Mouse (Mus musculus) MEL (cell line): ENCODE results near the gene Rnaseh2b. TPM values are rescaled to one million over a fixed set of nuclear protein-coding genes. Genes with fewer than 3 reads are reported as not detected.

ENCODE experiments used
- DNase-seq: peaks from one replicate; pipeline ENCODE4 v3.0.0; 2011; ENCODE audit warnings: low read depth, low spot score
- H3K27ac ChIP-seq: 2 replicates; pipeline ENCODE4 v1.5.1; 2012; ENCODE audit warnings: low read depth, mild to moderate bottlenecking, control low read depth, low read length, moderate library complexity; ENCODE audit not compliant: control insufficient read depth
- H3K27me3 ChIP-seq, 2 experiments: fragments of 150-350 bp in 1 of 2; sonication (generic) in 1 of 2; 2 replicates each; pipeline ENCODE4 v1.6.1; 2012; ENCODE audit warnings: low read length in 2 of 2, mild to moderate bottlenecking in 2 of 2, improper control_type of control experiment in 1 of 2, moderate library complexity in 1 of 2; ENCODE audit not compliant: insufficient read depth in 2 of 2, control insufficient read depth in 1 of 2
- H3K36me3 ChIP-seq, 2 experiments: 2 replicates each; pipeline ENCODE4 v1.6.1; 2012 to 2014; ENCODE audit warnings: low read length in 2 of 2, improper control_type of control experiment in 1 of 2, inconsistent platforms in 1 of 2, mild to moderate bottlenecking in 1 of 2; ENCODE audit not compliant: insufficient read depth in 2 of 2, control insufficient read depth in 1 of 2
- H3K4me1 ChIP-seq, 2 experiments: fragments of 150-350 bp in 1 of 2; sonication (generic) in 1 of 2; 2 replicates each; pipeline ENCODE4 v1.6.1; 2012; ENCODE audit warnings: low read length in 2 of 2, improper control_type of control experiment in 1 of 2, mild to moderate bottlenecking in 1 of 2; ENCODE audit not compliant: insufficient read depth in 2 of 2, control insufficient read depth in 1 of 2
- H3K4me3 ChIP-seq, 2 experiments: fragments of 150-350 bp in 1 of 2; sonication (generic) in 1 of 2; 2 replicates each; pipeline ENCODE4 v1.5.1; 2012; ENCODE audit warnings: low read depth in 2 of 2, low read length in 2 of 2, mild to moderate bottlenecking in 2 of 2, moderate library complexity in 2 of 2, control low read depth in 1 of 2, improper control_type of control experiment in 1 of 2; ENCODE audit not compliant: control insufficient read depth in 1 of 2, insufficient read depth in 1 of 2
- H3K79me2 ChIP-seq: 2 replicates; pipeline ENCODE4 v1.6.1; 2012; ENCODE audit warnings: mild to moderate bottlenecking, low read length, moderate library complexity; ENCODE audit not compliant: control insufficient read depth, poor library complexity, insufficient read depth
- H3K9ac ChIP-seq: 2 replicates; pipeline ENCODE4 v1.6.1; 2012; ENCODE audit warnings: low read depth, mild to moderate bottlenecking, control low read depth, low read length, moderate library complexity; ENCODE audit not compliant: control insufficient read depth, poor library complexity, severe bottlenecking
- H3K9me3 ChIP-seq: fragments of 150-350 bp; sonication (generic); replicated peaks from 2 replicates; pipeline ENCODE4 v1.6.1; 2012; ENCODE audit warnings: mild to moderate bottlenecking, low read length, improper control_type of control experiment, moderate library complexity; ENCODE audit not compliant: insufficient read depth
- CHD2 ChIP-seq: IDR thresholded peaks from 2 replicates; pipeline ENCODE4 v1.6.1; 2011; ENCODE audit warnings: low read length, improper control_type of control experiment
- CTCF ChIP-seq, 3 experiments: IDR thresholded peaks in 2 of 3; conservative IDR thresholded peaks in 1 of 3; 2 replicates each; pipeline ENCODE4 v1.5.1; 2011 to 2012; ENCODE audit warnings: low read length in 3 of 3, low read depth in 2 of 3, mild to moderate bottlenecking in 2 of 3, improper control_type of control experiment in 1 of 3, inconsistent platforms in 1 of 3, mixed read lengths in 1 of 3, moderate library complexity in 1 of 3; ENCODE audit not compliant: control insufficient read depth in 1 of 3, insufficient read depth in 1 of 3, poor library complexity in 1 of 3, severe bottlenecking in 1 of 3
- ELF1 ChIP-seq: IDR thresholded peaks from 2 replicates; pipeline ENCODE4 v1.6.1; 2014; ENCODE audit warnings: low read depth, mild to moderate bottlenecking, inconsistent platforms, low read length, improper control_type of control experiment, moderate library complexity
- ETS1 ChIP-seq: IDR thresholded peaks from 2 replicates; pipeline ENCODE4 v1.6.1; 2012; ENCODE audit warnings: low read depth, mild to moderate bottlenecking, inconsistent platforms, low read length, improper control_type of control experiment, moderate library complexity
- GABPA ChIP-seq: IDR thresholded peaks from 2 replicates; pipeline ENCODE4 v1.6.1; 2012; ENCODE audit warnings: low read depth, mild to moderate bottlenecking, inconsistent platforms, low read length, improper control_type of control experiment, moderate library complexity
- JUND ChIP-seq: IDR thresholded peaks from 2 replicates; pipeline ENCODE4 v1.6.1; 2011; ENCODE audit warnings: low read depth, mild to moderate bottlenecking, improper control_type of control experiment, low read length
- KAT2A ChIP-seq: conservative IDR thresholded peaks from 2 replicates; pipeline ENCODE4 v1.6.1; 2012; ENCODE audit warnings: low read depth, low read length, improper control_type of control experiment, inconsistent platforms
- MAFK ChIP-seq: IDR thresholded peaks from 2 replicates; pipeline ENCODE4 v1.6.1; 2011; ENCODE audit warnings: low read depth, mild to moderate bottlenecking, low read length, improper control_type of control experiment, borderline replicate concordance
- MAX ChIP-seq: IDR thresholded peaks from 2 replicates; pipeline ENCODE4 v1.6.1; 2011; ENCODE audit warnings: low read length, improper control_type of control experiment
- MAZ ChIP-seq: IDR thresholded peaks from 2 replicates; pipeline ENCODE4 v1.6.1; 2012; ENCODE audit warnings: low read depth, mild to moderate bottlenecking, inconsistent platforms, low read length, improper control_type of control experiment
- MYC ChIP-seq: IDR thresholded peaks from 2 replicates; pipeline ENCODE4 v1.6.1; 2011; ENCODE audit warnings: low read depth, mild to moderate bottlenecking, low read length, improper control_type of control experiment, moderate library complexity
- NELFE ChIP-seq: IDR thresholded peaks from 2 replicates; pipeline ENCODE4 v1.6.1; 2011; ENCODE audit warnings: low read depth, low read length, improper control_type of control experiment
- POLR2AphosphoS2 ChIP-seq: IDR thresholded peaks from 2 replicates; pipeline ENCODE4 v1.6.1; 2011; ENCODE audit warnings: low read length, improper control_type of control experiment
- RAD21 ChIP-seq: IDR thresholded peaks from 2 replicates; pipeline ENCODE4 v1.6.1; 2011; ENCODE audit warnings: mild to moderate bottlenecking, low read depth, low read length, improper control_type of control experiment
- RCOR1 ChIP-seq: IDR thresholded peaks from 2 replicates; pipeline ENCODE4 v1.6.1; 2012; ENCODE audit warnings: low read depth, mild to moderate bottlenecking, inconsistent platforms, low read length, improper control_type of control experiment
- SIN3A ChIP-seq: IDR thresholded peaks from 2 replicates; pipeline ENCODE4 v1.6.1; 2012; ENCODE audit warnings: low read length, improper control_type of control experiment, inconsistent platforms
- TCF12 ChIP-seq: IDR thresholded peaks from 2 replicates; pipeline ENCODE4 v1.6.1; 2014; ENCODE audit warnings: low read depth, mild to moderate bottlenecking, inconsistent platforms, low read length, improper control_type of control experiment, moderate library complexity
- ZC3H11A ChIP-seq: IDR thresholded peaks from 2 replicates; pipeline ENCODE4 v1.6.1; 2012; ENCODE audit warnings: low read depth, mild to moderate bottlenecking, inconsistent platforms, low read length, improper control_type of control experiment
- ZMIZ1 ChIP-seq: IDR thresholded peaks from 2 replicates; pipeline ENCODE4 v1.6.1; 2012; ENCODE audit warnings: low read depth, mild to moderate bottlenecking, inconsistent platforms, low read length, improper control_type of control experiment, moderate library complexity
- ZNF384 ChIP-seq: IDR thresholded peaks from 2 replicates; pipeline ENCODE4 v1.6.1; 2012; ENCODE audit warnings: low read depth, mild to moderate bottlenecking, inconsistent platforms, low read length, improper control_type of control experiment
- polyA plus RNA-seq, 2 experiments: library from polyadenylated mRNA; stranded (reverse) in 1 of 2; unstranded in 1 of 2; fragments of >175 nt in 1 of 2; fragments of >200 nt in 1 of 2; gene quantifications; 2 replicates each; pipeline versions ENCODE4 v1.2.1 to v1.2.4; 2012; ENCODE audit warnings: low replicate concordance in 2 of 2, low read depth in 1 of 2; ENCODE audit not compliant: insufficient read length in 2 of 2, insufficient read depth in 1 of 2, missing spikeins in 1 of 2
- total RNA-seq: library from RNA; depleted of rRNA; stranded (reverse); fragments of 300-350 nt; gene quantifications from 2 replicates; pipeline ENCODE4 v1.2.3, GENCODE M21; 2012

Rnaseh2b gene
- total and polyA plus RNA-seq, 3 experiments, result 50.2 to 412 (median 88.2) TPM

DNA sequence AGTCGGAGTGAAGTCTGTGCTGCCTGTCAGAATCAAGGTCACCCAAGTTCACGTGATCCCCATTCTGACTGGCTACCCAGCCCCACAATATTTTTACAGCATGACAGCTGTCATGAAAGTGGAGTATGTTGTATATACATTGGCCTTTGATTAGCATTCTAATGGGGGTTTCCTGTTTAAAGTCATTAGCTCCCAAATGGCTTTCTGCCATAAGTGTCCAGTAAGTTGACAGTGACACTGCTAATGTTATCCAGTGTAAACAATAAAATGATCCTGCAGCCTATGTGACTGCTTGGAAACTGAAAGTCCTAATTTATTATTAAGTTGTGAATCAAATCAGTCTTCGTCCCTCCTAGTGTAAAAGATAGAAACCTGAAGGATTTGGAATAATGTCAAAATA, 33.6 kb downstream of the Rnaseh2b start:
- Histone ChIP-seq H3K9me3 (no peaks in the 10 kb centered on the region), H3K4me1 (peaks cover 0 to 5% of the 10 kb centered on the region in 2 experiments; a peak in 2 of 4 replicates), H3K27ac (no peak overlapping the region), H3K9ac (no peak overlapping the region), H3K27me3 (no peaks in the 10 kb centered on the region), H3K4me3 (no peak overlapping the region), H3K79me2 (no peaks in the 10 kb centered on the region), H3K36me3 (peaks cover 0 to 2% of the 10 kb centered on the region in 2 experiments; a peak in 2 of 4 replicates)
- no peak for DNase-seq
- TF ChIP-seq JUND (no peak), MYC (no peak), MAFK (no peak), ZMIZ1 (no peak), ZNF384 (no peak), CTCF (IDR thresholded peaks at IDR 0.05 in 2 of 3, conservative IDR thresholded peaks at IDR 0.05 in 1 of 3; ENCODE audit: control insufficient read depth in 1 of 3, insufficient read depth in 1 of 3, low read depth in 2 of 3, low read length in 3 of 3, poor library complexity in 1 of 3, severe bottlenecking in 1 of 3) (no peak), MAX (no peak), RCOR1 (no peak), SIN3A (no peak), GABPA (no peak)

DNA sequence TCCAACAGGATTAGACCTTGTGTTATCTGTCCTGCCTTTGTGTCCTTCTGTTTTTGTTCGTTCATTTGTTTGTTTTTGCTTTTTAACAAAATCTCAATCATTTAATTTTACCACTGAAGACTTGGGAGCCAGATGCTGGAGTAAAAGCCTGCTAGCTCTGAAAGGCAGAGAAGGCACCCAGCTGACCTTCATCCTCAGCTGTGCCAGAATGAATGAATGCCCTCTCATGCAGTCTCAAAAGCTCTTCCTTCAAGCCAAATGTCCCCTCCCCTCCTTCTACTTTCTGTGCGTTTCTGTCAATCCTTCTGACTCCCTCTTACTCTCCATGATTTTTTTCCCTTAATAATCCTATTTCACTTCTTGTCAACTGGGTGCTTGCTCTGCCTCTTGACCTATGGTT, 34.8 kb downstream of the Rnaseh2b start:
- H3K9ac ChIP-seq, result no peak overlapping the region
- no peaks in the 10 kb centered on the region for H3K9me3 ChIP-seq
- TF ChIP-seq RAD21 (no peak), MAZ (no peak), ZNF384 (no peak), TCF12 (no peak), KAT2A (no peak), CTCF (IDR thresholded peaks at IDR 0.05 in 2 of 3, conservative IDR thresholded peaks at IDR 0.05 in 1 of 3; ENCODE audit: control insufficient read depth in 1 of 3, insufficient read depth in 1 of 3, low read depth in 2 of 3, low read length in 3 of 3, poor library complexity in 1 of 3, severe bottlenecking in 1 of 3) (no peak), ZMIZ1 (no peak), CHD2 (no peak), RCOR1 (no peak)
- H3K79me2 ChIP-seq, result peaks cover 5% of the 10 kb centered on the region; the same call in 1 of the 2 replicates
- H3K4me3 ChIP-seq, result no peak overlapping the region
- peaks cover 0 to 4% of the 10 kb centered on the region in 2 experiments; a peak in 2 of 4 replicates for H3K36me3 ChIP-seq
- no peak overlapping the region for H3K27ac ChIP-seq
- DNase-seq, result no peak
- H3K4me1 ChIP-seq, result peaks cover 0 to 5% of the 10 kb centered on the region in 2 experiments; a peak in 2 of 4 replicates
- no peaks in the 10 kb centered on the region for H3K27me3 ChIP-seq

DNA sequence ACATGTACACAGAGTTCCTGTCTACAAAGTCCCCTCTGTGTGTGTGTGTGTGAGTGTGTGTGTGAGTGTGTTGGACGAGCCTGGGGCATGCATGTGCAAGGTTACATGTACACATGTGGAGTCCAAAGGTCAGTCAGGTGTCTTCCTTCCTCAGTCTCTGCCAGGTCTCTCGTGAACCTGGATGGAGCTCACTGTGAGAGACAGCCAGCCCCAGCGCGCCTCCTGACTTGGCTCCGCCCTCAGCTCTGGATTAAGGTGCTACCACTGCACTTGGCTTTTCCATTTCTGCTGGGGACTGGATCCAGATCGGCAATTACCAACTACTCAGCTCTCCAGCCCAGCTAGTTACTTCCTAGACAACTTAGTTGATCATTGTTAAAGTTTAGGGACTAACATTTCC, 36.2 kb downstream of the Rnaseh2b start:
- H3K9ac ChIP-seq, result no peak overlapping the region
- H3K4me3 ChIP-seq, result no peak overlapping the region
- H3K4me1 ChIP-seq, result peaks cover 3 to 13% of the 10 kb centered on the region in 2 experiments; a peak in 3 of 4 replicates
- no peak overlapping the region for H3K27ac ChIP-seq
- TF ChIP-seq RCOR1 (no peak), SIN3A (no peak), MAZ (no peak), MAX (no peak), TCF12 (no peak), ELF1 (no peak), NELFE (no peak), JUND (no peak), POLR2AphosphoS2 (no peak), ZC3H11A (no peak), ETS1 (no peak), MYC (no peak), KAT2A (no peak)
- peaks cover 0 to 11% of the 10 kb centered on the region in 2 experiments; a peak in 2 of 4 replicates for H3K36me3 ChIP-seq
- no peaks in the 10 kb centered on the region for H3K9me3 ChIP-seq
- no peak for DNase-seq
- H3K79me2 ChIP-seq, result peaks cover 15% of the 10 kb centered on the region
- H3K27me3 ChIP-seq, result no peaks in the 10 kb centered on the region
